Mouse (Mus musculus): ENCODE measurements at regions not wholly inside any gene's neighbourhood (a gene's known extent, or its start where the extent isn't known, plus 50 kb on each side); places are given as distances from the start of the nearest gene placed in this dataset.

DNA sequence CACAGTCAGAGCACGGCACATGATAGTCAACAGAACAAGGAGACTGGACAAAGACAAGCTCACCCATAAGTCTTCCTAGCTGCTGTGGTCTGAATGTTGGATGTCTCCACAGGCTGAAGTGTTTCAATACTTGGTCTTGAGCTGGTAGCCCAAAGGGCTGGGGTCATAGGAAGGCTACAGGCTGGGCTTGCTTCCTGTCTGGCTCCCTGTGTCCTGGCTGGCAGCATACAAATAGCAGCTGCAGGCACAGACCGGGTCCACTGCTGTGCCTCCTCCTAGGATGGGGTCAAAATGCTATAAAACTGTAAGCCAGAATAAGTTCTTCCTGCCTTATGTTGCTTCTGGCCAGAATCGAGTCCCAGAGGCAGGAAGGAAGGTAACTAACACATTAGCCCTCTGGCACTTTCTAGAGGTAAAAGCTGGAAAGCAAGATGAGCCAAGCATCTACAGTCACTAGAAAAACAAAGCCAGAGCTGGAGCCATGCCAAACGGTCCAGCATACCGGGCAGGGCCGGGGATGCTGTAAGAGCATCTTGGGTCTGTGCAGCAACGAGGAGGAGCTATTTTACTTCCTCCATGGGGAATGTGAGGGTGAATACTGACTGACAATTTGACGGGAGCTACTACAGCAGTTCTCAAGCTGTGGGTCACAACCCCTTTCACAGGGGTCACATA is 93.2 kb upstream of the Prok2 start:
- Histone ChIP-seq H3K27me3 (ENCODE audit: control insufficient read depth, insufficient read depth, insufficient read length) (peaks cover 22% of the 10 kb centered on the region), H3K36me3 (ENCODE audit: control insufficient read depth, insufficient read depth) (no peaks in the 10 kb centered on the region), H3K79me2 (ENCODE audit: control insufficient read depth, insufficient read depth) (no peaks in the 10 kb centered on the region), H3K79me3 (ENCODE audit: low read depth) (no peaks in the 10 kb centered on the region), H3ac (ENCODE audit: control insufficient read depth, insufficient read length, low read depth) (no peak overlapping the region), H3K4me3 (ENCODE audit: insufficient read depth, poor library complexity, severe bottlenecking) (no peak overlapping the region)
- TF ChIP-seq CTCF (IDR thresholded peaks at IDR 0.05; ENCODE audit: control insufficient read depth, insufficient read depth, insufficient read length) (no peak), FOSL1 (IDR thresholded peaks at IDR 0.05; ENCODE audit: insufficient read depth, low read length, poor library complexity, severe bottlenecking) (no peak), MAX (IDR thresholded peaks at IDR 0.05) (no peak), CEBPB (IDR thresholded peaks at IDR 0.05; ENCODE audit: low read depth) (no peak), MYOG (IDR thresholded peaks at IDR 0.05; ENCODE audit: control insufficient read depth, extremely low read depth, insufficient read length) (no peak), USF1 (IDR thresholded peaks at IDR 0.05; ENCODE audit: low read depth) (no peak), MYOD1 (IDR thresholded peaks at IDR 0.05; ENCODE audit: control insufficient read depth, insufficient read length, low read depth) (no peak)

DNA sequence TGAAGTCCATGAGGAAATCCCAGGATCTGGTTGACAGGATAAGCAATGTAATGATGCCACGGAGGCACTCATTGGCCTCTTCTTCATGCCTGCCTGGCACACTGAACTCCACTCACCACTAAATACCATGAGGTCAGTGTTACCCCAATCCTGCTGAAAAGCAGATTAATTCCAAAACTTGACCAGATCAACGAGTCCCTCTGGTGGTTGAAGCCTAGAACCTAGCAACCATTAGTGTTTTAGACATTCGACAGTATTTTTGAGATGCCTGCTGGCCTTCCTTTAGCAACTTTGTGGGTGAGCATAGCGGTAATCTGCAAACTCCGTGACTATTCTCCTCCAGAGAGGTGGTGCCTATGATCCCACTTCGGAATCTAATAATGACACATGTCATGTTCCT is 92.3 kb upstream of the Prok2 start:
- H3K4me3 ChIP-seq (ENCODE audit: insufficient read depth, poor library complexity, severe bottlenecking): no peak overlapping the region
- TF ChIP-seq CEBPB (IDR thresholded peaks at IDR 0.05; ENCODE audit: low read depth): no peak
- no peak for TF ChIP-seq FOSL1 (IDR thresholded peaks at IDR 0.05; ENCODE audit: insufficient read depth, low read length, poor library complexity, severe bottlenecking)
- TF ChIP-seq MAX (IDR thresholded peaks at IDR 0.05): no peak
- no peak for TF ChIP-seq CTCF (IDR thresholded peaks at IDR 0.05; ENCODE audit: control insufficient read depth, insufficient read depth, insufficient read length)
- TF ChIP-seq MYOD1 (IDR thresholded peaks at IDR 0.05; ENCODE audit: control insufficient read depth, insufficient read length, low read depth): no peak
- no peak for TF ChIP-seq MYOG (IDR thresholded peaks at IDR 0.05; ENCODE audit: control insufficient read depth, extremely low read depth, insufficient read length)
- no peak for TF ChIP-seq USF1 (IDR thresholded peaks at IDR 0.05; ENCODE audit: low read depth)
- H3K27me3 ChIP-seq (ENCODE audit: control insufficient read depth, insufficient read depth, insufficient read length): peaks cover 22% of the 10 kb centered on the region
- H3K79me3 ChIP-seq (ENCODE audit: low read depth): no peaks in the 10 kb centered on the region
- H3K79me2 ChIP-seq (ENCODE audit: control insufficient read depth, insufficient read depth): no peaks in the 10 kb centered on the region
- H3ac ChIP-seq (ENCODE audit: control insufficient read depth, insufficient read length, low read depth): no peak overlapping the region
- H3K36me3 ChIP-seq (ENCODE audit: control insufficient read depth, insufficient read depth): no peaks in the 10 kb centered on the region

- no peak overlapping the region for H3ac ChIP-seq (ENCODE audit: control insufficient read depth, insufficient read length, low read depth)
- no peaks in the 10 kb centered on the region for H3K79me3 ChIP-seq (ENCODE audit: low read depth)
- H3K79me2 ChIP-seq (ENCODE audit: control insufficient read depth, insufficient read depth): no peaks in the 10 kb centered on the region
- TF ChIP-seq MYOD1 (IDR thresholded peaks at IDR 0.05; ENCODE audit: control insufficient read depth, insufficient read length, low read depth): no peak
- H3K27me3 ChIP-seq (ENCODE audit: control insufficient read depth, insufficient read depth, insufficient read length): peaks cover 25% of the 10 kb centered on the region
- H3K4me3 ChIP-seq (ENCODE audit: insufficient read depth, poor library complexity, severe bottlenecking): no peak overlapping the region
- no peaks in the 10 kb centered on the region for H3K36me3 ChIP-seq (ENCODE audit: control insufficient read depth, insufficient read depth)
These were observed 91.1 kb upstream of the Prok2 start for GRCm38 (mm10) chr6:99817245-99817644.

GRCm38 (mm10) chr6:99813102-99813501 is 86.9 kb upstream of the Prok2 start:
- TF ChIP-seq FOSL1 (IDR thresholded peaks at IDR 0.05; ENCODE audit: insufficient read depth, low read length, poor library complexity, severe bottlenecking) (no peak), USF1 (IDR thresholded peaks at IDR 0.05; ENCODE audit: low read depth) (no peak), MAX (IDR thresholded peaks at IDR 0.05) (no peak), CEBPB (IDR thresholded peaks at IDR 0.05; ENCODE audit: low read depth) (no peak), CTCF (IDR thresholded peaks at IDR 0.05; ENCODE audit: control insufficient read depth, insufficient read depth, insufficient read length) (no peak), MYOG (IDR thresholded peaks at IDR 0.05; ENCODE audit: control insufficient read depth, extremely low read depth, insufficient read length) (no peak), MYOD1 (IDR thresholded peaks at IDR 0.05; ENCODE audit: control insufficient read depth, insufficient read length, low read depth) (no peak)
- H3K4me3 ChIP-seq (ENCODE audit: insufficient read depth, poor library complexity, severe bottlenecking): no peak overlapping the region
- H3K79me2 ChIP-seq (ENCODE audit: control insufficient read depth, insufficient read depth): no peaks in the 10 kb centered on the region
- H3K79me3 ChIP-seq (ENCODE audit: low read depth): no peaks in the 10 kb centered on the region
- no peak overlapping the region for H3ac ChIP-seq (ENCODE audit: control insufficient read depth, insufficient read length, low read depth)
- peaks cover 14% of the 10 kb centered on the region for H3K27me3 ChIP-seq (ENCODE audit: control insufficient read depth, insufficient read depth, insufficient read length)
- H3K36me3 ChIP-seq (ENCODE audit: control insufficient read depth, insufficient read depth): no peaks in the 10 kb centered on the region

DNA sequence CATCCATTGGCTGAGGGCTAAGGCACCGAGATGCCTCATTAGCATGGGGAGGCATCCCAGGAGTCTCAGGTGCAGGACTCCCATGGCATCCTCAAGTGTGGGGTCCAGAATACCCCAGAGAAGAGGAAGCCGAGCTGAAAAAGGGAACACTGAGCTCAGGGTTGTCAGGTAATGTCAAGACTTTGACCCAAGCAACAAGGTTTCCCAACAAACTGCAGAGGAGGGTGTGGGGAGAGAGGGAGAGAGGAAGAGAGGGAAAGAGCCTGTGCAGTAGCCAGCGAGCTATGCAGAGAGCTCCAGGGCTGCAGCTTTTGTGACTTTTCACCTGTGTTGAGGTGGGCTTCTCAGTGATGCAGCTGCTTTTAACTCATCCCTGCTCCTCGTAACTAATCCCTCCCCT is 85.7 kb upstream of the Prok2 start:
- Histone ChIP-seq H3K79me2 (ENCODE audit: control insufficient read depth, insufficient read depth) (no peaks in the 10 kb centered on the region), H3K36me3 (ENCODE audit: control insufficient read depth, insufficient read depth) (no peaks in the 10 kb centered on the region)
- TF ChIP-seq MYOD1 (IDR thresholded peaks at IDR 0.05; ENCODE audit: control insufficient read depth, insufficient read length, low read depth) (no peak), CTCF (IDR thresholded peaks at IDR 0.05; ENCODE audit: control insufficient read depth, insufficient read depth, insufficient read length) (no peak), USF1 (IDR thresholded peaks at IDR 0.05; ENCODE audit: low read depth) (no peak)

GRCm38 (mm10) chr6:99810974-99811798 is 85.0 kb upstream of the Prok2 start:
- H3K79me2 ChIP-seq (ENCODE audit: control insufficient read depth, insufficient read depth): no peaks in the 10 kb centered on the region
- TF ChIP-seq CEBPB (IDR thresholded peaks at IDR 0.05; ENCODE audit: low read depth): no peak
- no peak for TF ChIP-seq CTCF (IDR thresholded peaks at IDR 0.05; ENCODE audit: control insufficient read depth, insufficient read depth, insufficient read length)
- TF ChIP-seq MYOD1 (IDR thresholded peaks at IDR 0.05; ENCODE audit: control insufficient read depth, insufficient read length, low read depth): no peak
- no peak for TF ChIP-seq FOSL1 (IDR thresholded peaks at IDR 0.05; ENCODE audit: insufficient read depth, low read length, poor library complexity, severe bottlenecking)
- TF ChIP-seq MAX (IDR thresholded peaks at IDR 0.05): no peak
- no peak for TF ChIP-seq MYOG (IDR thresholded peaks at IDR 0.05; ENCODE audit: control insufficient read depth, extremely low read depth, insufficient read length)
- no peak for TF ChIP-seq USF1 (IDR thresholded peaks at IDR 0.05; ENCODE audit: low read depth)
- H3K4me3 ChIP-seq (ENCODE audit: insufficient read depth, poor library complexity, severe bottlenecking): no peak overlapping the region
- no peaks in the 10 kb centered on the region for H3K79me3 ChIP-seq (ENCODE audit: low read depth)
- no peaks in the 10 kb centered on the region for H3K36me3 ChIP-seq (ENCODE audit: control insufficient read depth, insufficient read depth)
- H3K27me3 ChIP-seq (ENCODE audit: control insufficient read depth, insufficient read depth, insufficient read length): peaks cover 5% of the 10 kb centered on the region
- no peak overlapping the region for H3ac ChIP-seq (ENCODE audit: control insufficient read depth, insufficient read length, low read depth)

More for the DNA sequence above, 85.7 kb upstream of the Prok2 start:
- H3K79me3 ChIP-seq (ENCODE audit: low read depth): no peaks in the 10 kb centered on the region
- peaks cover 9% of the 10 kb centered on the region for H3K27me3 ChIP-seq (ENCODE audit: control insufficient read depth, insufficient read depth, insufficient read length)
- H3K4me3 ChIP-seq (ENCODE audit: insufficient read depth, poor library complexity, severe bottlenecking): no peak overlapping the region
- no peak overlapping the region for H3ac ChIP-seq (ENCODE audit: control insufficient read depth, insufficient read length, low read depth)

All from C2C12 (cell line).